Mouse (Mus musculus): Measurements from ENCODE around the gene Ctdspl. TPM values are rescaled to one million over a fixed set of nuclear protein-coding genes. Genes with fewer than 3 reads are reported as not detected.

Ctdspl gene
- polyA plus RNA-seq, 1 experiment from 2014 or later, result 11.7 TPM

DNA sequence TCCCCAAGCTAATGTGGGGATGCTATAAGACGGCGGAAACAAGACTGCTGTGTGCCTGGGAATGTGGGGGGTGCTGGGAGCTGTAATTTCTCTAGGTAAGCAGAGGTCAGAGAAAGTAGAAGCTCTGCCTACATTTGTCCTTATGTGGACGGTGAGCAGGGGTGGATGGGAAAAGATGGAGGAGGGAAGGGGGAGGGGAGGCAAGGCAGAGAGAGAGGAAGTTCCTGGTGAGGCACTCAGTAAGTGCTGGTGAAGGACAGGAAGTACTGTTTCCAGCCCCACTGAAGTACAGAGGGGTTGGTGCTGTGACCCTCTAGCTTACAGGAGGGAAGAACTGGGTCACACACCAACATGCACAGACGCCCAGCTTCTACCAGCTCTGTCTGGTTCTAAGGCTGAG, 138.0 kb downstream of the Ctdspl start:
- Histone ChIP-seq H3K4me1 (no peaks in the 10 kb centered on the region), H3K27me3 (no peaks in the 10 kb centered on the region), H3K4me2 (replicated peaks) (no peak overlapping the region), H3K4me3 (no peak overlapping the region), H3K9me3 (replicated peaks) (no peaks in the 10 kb centered on the region), H3K27ac (no peak overlapping the region), H3K36me3 (no peaks in the 10 kb centered on the region), H3K9ac (no peak overlapping the region)
- ATAC-seq (ENCODE audit: low FRiP score), result no peak
- 61% methylated on average over 4 of the region's 4 CpGs for WGBS

GRCm38 (mm10) chr9:119067601-119068000, 141.3 kb downstream of the Ctdspl start:
- H3K9ac ChIP-seq, result no peak overlapping the region
- H3K4me2 ChIP-seq (replicated peaks), result no peak overlapping the region
- H3K4me3 ChIP-seq, result no peak overlapping the region
- peak; percentile 44; the same call in 1 of the 2 replicates for ATAC-seq (ENCODE audit: low FRiP score)
- WGBS, result 4% methylated on average over 6 of the region's 6 CpGs
- no peaks in the 10 kb centered on the region for H3K4me1 ChIP-seq
- no peak overlapping the region for H3K27ac ChIP-seq
- peaks cover 14% of the 10 kb centered on the region for H3K36me3 ChIP-seq
- no peaks in the 10 kb centered on the region for H3K27me3 ChIP-seq
- H3K9me3 ChIP-seq (replicated peaks), result no peaks in the 10 kb centered on the region

DNA sequence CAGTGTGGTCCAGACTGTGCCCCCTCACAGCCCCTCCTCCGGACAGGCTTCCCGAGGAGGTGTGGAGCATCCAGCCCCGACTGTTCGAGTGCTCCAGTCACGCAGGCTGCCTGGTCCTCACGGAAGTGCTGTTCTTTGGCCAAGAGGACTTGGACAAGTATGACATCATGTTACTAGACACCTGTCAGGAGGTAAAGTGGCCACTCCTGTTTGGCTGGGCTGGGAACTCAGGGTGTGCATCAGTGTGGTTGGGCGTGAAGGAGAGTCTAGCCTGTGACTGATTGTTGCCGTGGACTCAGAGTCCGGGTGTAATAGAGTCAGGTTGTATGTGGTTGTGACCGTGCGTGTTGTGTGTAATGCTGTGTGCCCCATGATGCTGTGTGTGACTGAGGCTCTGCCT, 142.0 kb downstream of the Ctdspl start:
- ATAC-seq (ENCODE audit: low FRiP score), result no peak
- H3K4me2 ChIP-seq (replicated peaks), result no peak overlapping the region
- H3K4me3 ChIP-seq, result no peak overlapping the region
- no peaks in the 10 kb centered on the region for H3K9me3 ChIP-seq (replicated peaks)
- 91% methylated on average over 11 of the region's 11 CpGs for WGBS
- H3K4me1 ChIP-seq, result no peaks in the 10 kb centered on the region
- no peak overlapping the region for H3K27ac ChIP-seq
- H3K27me3 ChIP-seq, result no peaks in the 10 kb centered on the region
- H3K36me3 ChIP-seq, result peaks cover 16% of the 10 kb centered on the region
- H3K9ac ChIP-seq, result no peak overlapping the region

DNA sequence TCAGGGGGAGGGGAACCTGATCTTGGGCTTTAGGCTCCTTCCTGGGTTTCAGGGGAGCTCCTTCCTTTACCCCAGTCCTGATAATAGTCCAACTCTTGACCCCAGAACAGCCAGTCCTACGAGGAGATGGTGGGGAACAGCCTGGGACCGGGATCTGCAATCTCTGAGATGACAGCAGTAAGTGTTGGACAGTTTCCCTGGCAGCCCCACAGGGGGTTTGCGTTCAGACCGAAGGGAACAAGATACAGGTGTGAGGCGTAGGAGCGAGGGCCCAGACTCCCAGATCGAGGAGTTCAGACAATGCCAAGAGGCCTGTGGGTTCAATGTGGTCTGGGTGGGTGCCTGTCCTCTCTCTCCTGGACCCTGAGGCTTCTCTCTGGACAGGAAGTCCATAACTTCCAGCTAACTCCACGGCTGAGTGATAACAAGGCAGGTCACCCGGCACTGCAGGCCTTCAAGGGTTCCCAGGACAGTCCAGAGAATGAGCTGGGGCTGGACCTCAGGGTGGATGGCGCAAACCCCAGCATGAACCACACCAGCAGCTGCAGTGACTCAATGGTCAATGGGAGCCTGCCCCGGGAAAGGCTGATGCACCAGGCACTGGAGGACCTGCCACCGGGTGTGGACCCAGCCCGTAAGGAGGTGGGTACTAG, 144.0 kb downstream of the Ctdspl start:
- no peak for ATAC-seq (ENCODE audit: low FRiP score)
- no peaks in the 10 kb centered on the region for H3K27me3 ChIP-seq
- peaks cover 2% of the 10 kb centered on the region; the same call in 1 of the 2 replicates for H3K4me1 ChIP-seq
- 89% methylated on average over 13 of the region's 13 CpGs for WGBS
- H3K4me3 ChIP-seq, result no peak overlapping the region
- no peak overlapping the region for H3K27ac ChIP-seq
- H3K9me3 ChIP-seq (replicated peaks), result no peaks in the 10 kb centered on the region
- H3K36me3 ChIP-seq, result peaks cover 35% of the 10 kb centered on the region
- no peak overlapping the region for H3K4me2 ChIP-seq (replicated peaks)
- H3K9ac ChIP-seq, result no peak overlapping the region

GRCm38 (mm10) chr9:119071786-119072185, 145.5 kb downstream of the Ctdspl start:
- Histone ChIP-seq H3K36me3 (peaks cover 47% of the 10 kb centered on the region), H3K27ac (no peak overlapping the region), H3K9me3 (replicated peaks) (no peaks in the 10 kb centered on the region), H3K4me3 (no peak overlapping the region), H3K9ac (no peak overlapping the region), H3K4me2 (replicated peaks) (no peak overlapping the region), H3K27me3 (no peaks in the 10 kb centered on the region), H3K4me1 (peaks cover 2% of the 10 kb centered on the region; the same call in 1 of the 2 replicates)
- 87% methylated on average over 9 of the region's 9 CpGs for WGBS
- no peak for ATAC-seq (ENCODE audit: low FRiP score)

DNA sequence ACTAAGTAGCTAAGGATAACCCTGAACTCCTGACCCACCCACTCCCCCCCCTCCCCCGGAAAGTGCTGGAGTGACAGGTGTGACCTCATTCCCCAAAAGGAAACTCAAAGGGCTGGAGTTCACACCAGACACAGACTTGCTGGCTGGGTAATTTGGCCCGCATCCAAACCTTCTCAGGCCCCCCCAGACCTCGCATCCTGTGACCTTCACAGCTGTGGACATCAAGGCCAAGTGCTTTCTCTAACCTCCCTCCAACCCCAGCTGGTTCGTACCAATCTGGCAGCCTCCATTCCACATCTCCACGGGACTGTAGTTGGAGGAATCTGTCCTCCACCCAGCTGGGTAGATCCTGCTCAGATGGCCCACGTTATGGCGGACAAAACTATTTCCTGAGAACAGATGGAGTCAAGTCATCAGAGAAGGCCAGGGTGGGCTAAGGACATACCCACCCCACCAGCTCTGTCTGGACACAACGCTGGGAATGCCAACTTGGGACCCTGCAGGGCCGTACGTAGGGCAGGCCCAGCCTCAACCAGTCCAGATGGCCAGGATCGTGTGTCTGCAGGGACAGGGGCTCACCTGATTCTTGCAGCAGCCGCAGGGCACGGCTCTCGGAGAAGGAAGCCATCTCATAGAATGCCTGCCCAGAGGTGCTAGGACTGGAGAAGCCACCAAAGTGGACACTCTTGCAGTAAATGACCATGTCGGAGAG, 147.1 kb downstream of the Ctdspl start:
- no peaks in the 10 kb centered on the region for H3K9me3 ChIP-seq (replicated peaks)
- H3K36me3 ChIP-seq, result peaks cover 56% of the 10 kb centered on the region
- no peak overlapping the region for H3K4me2 ChIP-seq (replicated peaks)
- no peak overlapping the region for H3K4me3 ChIP-seq
- H3K9ac ChIP-seq, result no peak overlapping the region
- no peak for ATAC-seq (ENCODE audit: low FRiP score)
- no peaks in the 10 kb centered on the region for H3K27me3 ChIP-seq
- peaks cover 2% of the 10 kb centered on the region; the same call in 1 of the 2 replicates for H3K4me1 ChIP-seq
- no peak overlapping the region for H3K27ac ChIP-seq
- WGBS, result 85% methylated on average over 15 of the region's 15 CpGs

DNA sequence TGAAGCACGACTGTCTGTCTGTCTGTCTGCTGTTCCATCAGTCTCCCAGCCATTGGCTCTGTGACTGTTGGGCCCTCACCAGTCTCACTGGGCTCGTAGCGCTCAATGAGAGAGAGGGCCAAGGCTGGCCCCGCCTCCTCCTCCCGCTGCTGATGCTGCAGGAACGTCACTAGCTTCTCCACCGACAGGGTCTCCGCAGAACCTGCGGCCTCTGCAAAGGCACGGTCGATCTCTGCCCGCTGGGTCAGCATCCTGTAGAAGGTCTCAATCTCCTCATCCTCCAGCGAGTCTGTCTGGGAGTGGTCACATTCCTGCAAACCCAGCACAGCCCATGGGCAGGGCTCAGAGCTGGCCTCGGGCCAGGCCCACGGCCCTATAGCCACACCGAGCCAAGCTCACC, 149.4 kb downstream of the Ctdspl start:
- no peak overlapping the region for H3K9ac ChIP-seq
- no peak for ATAC-seq (ENCODE audit: low FRiP score)
- no peak overlapping the region for H3K4me3 ChIP-seq
- H3K4me1 ChIP-seq, result peaks cover 2% of the 10 kb centered on the region; the same call in 1 of the 2 replicates
- H3K9me3 ChIP-seq (replicated peaks), result no peaks in the 10 kb centered on the region
- peaks cover 68% of the 10 kb centered on the region for H3K36me3 ChIP-seq
- WGBS, result 78% methylated on average over 16 of the region's 16 CpGs
- no peak overlapping the region for H3K27ac ChIP-seq
- no peak overlapping the region for H3K4me2 ChIP-seq (replicated peaks)
- no peaks in the 10 kb centered on the region for H3K27me3 ChIP-seq

DNA sequence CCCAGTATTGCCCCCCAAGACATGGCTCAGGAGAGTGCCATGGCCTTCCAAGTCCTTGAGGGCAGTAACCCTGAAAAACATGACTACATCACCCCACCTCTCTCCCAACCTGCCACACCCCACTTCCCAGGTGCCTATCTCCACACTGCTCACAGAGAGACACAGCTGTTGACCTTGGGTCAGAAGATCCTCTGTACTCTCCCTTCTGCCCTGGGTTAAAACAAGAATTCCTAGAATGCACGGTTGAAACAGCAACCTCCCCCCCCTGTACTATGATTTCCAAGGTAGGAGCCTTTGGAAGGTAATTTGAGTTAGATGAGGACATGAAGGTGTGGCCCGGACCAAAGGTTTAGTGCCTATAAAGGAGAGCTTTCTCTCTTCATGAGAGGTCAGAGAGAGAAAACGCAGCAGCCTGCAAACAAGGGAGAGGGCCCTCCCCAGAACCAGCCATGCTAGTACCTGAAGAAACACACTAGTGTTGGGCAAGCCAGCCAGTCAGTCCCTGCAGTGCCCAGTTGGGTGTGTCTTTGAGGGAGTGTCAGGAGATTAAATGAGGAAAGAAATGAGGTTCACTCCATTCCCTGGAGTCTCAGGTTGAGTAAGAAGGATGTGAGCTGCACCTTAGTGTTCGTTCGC, 153.9 kb downstream of the Ctdspl start:
- H3K27ac ChIP-seq, result no peak overlapping the region
- H3K4me2 ChIP-seq (replicated peaks), result no peak overlapping the region
- no peak overlapping the region for H3K9ac ChIP-seq
- peaks cover 42% of the 10 kb centered on the region for H3K36me3 ChIP-seq
- WGBS, result 85% methylated on average over 5 of the region's 5 CpGs
- H3K9me3 ChIP-seq (replicated peaks), result no peaks in the 10 kb centered on the region
- H3K27me3 ChIP-seq, result no peaks in the 10 kb centered on the region
- no peak overlapping the region for H3K4me3 ChIP-seq
- H3K4me1 ChIP-seq, result peaks cover 20% of the 10 kb centered on the region
- ATAC-seq (ENCODE audit: low FRiP score), result no peak

DNA sequence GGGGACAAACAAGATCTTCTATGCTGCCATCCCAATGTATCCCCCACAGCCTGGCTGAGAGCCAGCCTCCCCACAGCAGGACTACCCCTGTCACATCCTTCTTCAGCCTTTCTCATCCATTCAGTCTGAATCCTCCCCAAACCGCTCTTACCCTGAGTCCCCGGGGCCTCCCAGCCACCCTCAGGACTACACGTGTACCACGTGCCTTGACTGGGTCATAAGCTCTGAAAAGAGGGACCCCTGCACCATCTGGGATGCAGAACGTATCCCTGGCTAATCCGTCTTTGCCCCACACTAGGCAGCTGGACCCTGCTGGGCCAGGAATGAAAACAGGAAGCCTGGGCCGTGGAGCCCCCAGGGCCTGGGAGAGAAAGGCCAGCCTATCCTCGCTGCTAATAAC, 155.8 kb downstream of the Ctdspl start:
- WGBS, result 6% methylated on average over 8 of the region's 8 CpGs
- ATAC-seq (ENCODE audit: low FRiP score), result peak; percentile 90
- Histone ChIP-seq H3K9ac (no peak overlapping the region), H3K4me1 (peaks cover 31% of the 10 kb centered on the region), H3K4me3 (no peak overlapping the region), H3K9me3 (replicated peaks) (no peaks in the 10 kb centered on the region), H3K27me3 (no peaks in the 10 kb centered on the region), H3K4me2 (replicated peaks) (no peak overlapping the region), H3K36me3 (peaks cover 29% of the 10 kb centered on the region), H3K27ac (peak overlapping the region; percentile 79)

GRCm38 (mm10) chr9:119082656-119083430, 156.6 kb downstream of the Ctdspl start:
- Histone ChIP-seq H3K4me1 (peaks cover 38% of the 10 kb centered on the region), H3K9ac (peak overlapping the region; percentile 25; the same call in 1 of the 2 replicates), H3K36me3 (peaks cover 25% of the 10 kb centered on the region), H3K4me2 (replicated peaks) (no peak overlapping the region), H3K27ac (peak overlapping the region; percentile 79), H3K9me3 (replicated peaks) (no peaks in the 10 kb centered on the region), H3K4me3 (no peak overlapping the region), H3K27me3 (no peaks in the 10 kb centered on the region)
- WGBS, result 56% methylated on average over 7 of the region's 7 CpGs
- ATAC-seq (ENCODE audit: low FRiP score), result peak; percentile 14; the same call in 1 of the 2 replicates

- Histone ChIP-seq H3K36me3 (peaks cover 14% of the 10 kb centered on the region), H3K9me3 (replicated peaks) (no peaks in the 10 kb centered on the region), H3K9ac (no peak overlapping the region), H3K4me2 (replicated peaks) (no peak overlapping the region), H3K27me3 (no peaks in the 10 kb centered on the region), H3K4me1 (peaks cover 48% of the 10 kb centered on the region), H3K27ac (no peak overlapping the region), H3K4me3 (no peak overlapping the region)
- ATAC-seq (ENCODE audit: low FRiP score), result no peak
- 89% methylated on average over 10 of the region's 10 CpGs for WGBS
Measured at GRCm38 (mm10) chr9:119083966-119084365, 157.7 kb downstream of the Ctdspl start.

GRCm38 (mm10) chr9:119086451-119086850, 160.2 kb downstream of the Ctdspl start:
- whole genome bisulfite sequencing, result 28% methylated on average over 1 of the region's 1 CpGs
- H3K27me3 ChIP-seq, result 0 out of 2 replicates have a peak, but pooled peaks cover 2% of the 10 kb centered on the region
- peaks cover 54% of the 10 kb centered on the region for H3K4me1 ChIP-seq
- no peak for ATAC-seq (ENCODE audit: low FRiP score)
- no peak overlapping the region for H3K4me2 ChIP-seq (replicated peaks)
- H3K9me3 ChIP-seq (replicated peaks), result no peaks in the 10 kb centered on the region
- 0 out of 2 replicates have a peak, but pooled peaks cover 3% of the 10 kb centered on the region for H3K36me3 ChIP-seq
- H3K9ac ChIP-seq, result 0 out of 2 replicates have a peak overlapping the region, but pooled peaks have one; percentile 14
- no peak overlapping the region for H3K4me3 ChIP-seq
- H3K27ac ChIP-seq, result no peak overlapping the region

Measured in hindbrain, embryonic 12.5 days (tissue).